Mouse (Mus musculus): ENCODE measurements around the gene Col4a4.

- TF ChIP-seq POLR2A (IDR thresholded peaks at IDR 0.05; ENCODE audit: borderline replicate concordance, low read depth, low read length) = no peak
- TF ChIP-seq CTCF (IDR thresholded peaks at IDR 0.05; ENCODE audit: low read depth, low read length) = no peak
Observed at GRCm38 (mm10) chr1:82432919-82433648, 153.6 kb downstream of the Col4a4 start.

Data from bone marrow macrophage, adult 2 months (primary cell).